Mouse (Mus musculus) heart, postnatal 0 days (tissue): ENCODE measurements around the gene Thap3. TPM values are rescaled to one million over a fixed set of nuclear protein-coding genes. Genes with fewer than 3 reads are reported as not detected.
"Not testable (repeated sequence)": the region's sequence is repeated elsewhere in the genome, so short reads cannot be mapped to it uniquely, and the experiment has no call there.

ENCODE experiments used
- ATAC-seq: fragments of 200-750 bp; cut with Nextera tagmentation; 2 replicates; pipeline ENCODE4 v1.8.0; 2017; ENCODE audit warnings: low read depth, moderate number of reproducible peaks, moderate library complexity; ENCODE audit not compliant: insufficient read depth
- DNase-seq: peaks from one replicate; pipeline ENCODE4 v3.0.0-alpha.2; 2016; ENCODE audit warnings: low spot score
- H3K27ac ChIP-seq: fragments of 300-500 bp; sonication (generic); 2 replicates; pipeline ENCODE4 v1.5.1; 2014; ENCODE audit warnings: low read depth, mild to moderate bottlenecking
- H3K27me3 ChIP-seq: fragments of 300-500 bp; sonication (generic); 2 replicates; pipeline ENCODE4 v1.6.1; 2014; ENCODE audit warnings: low read length, mixed read lengths; ENCODE audit not compliant: control insufficient read depth, insufficient read depth
- H3K36me3 ChIP-seq: fragments of 300-500 bp; sonication (generic); replicated peaks from 2 replicates; pipeline ENCODE4 v1.6.1; 2014; ENCODE audit warnings: low read length, mixed read lengths; ENCODE audit not compliant: control insufficient read depth, insufficient read depth
- H3K4me1 ChIP-seq: fragments of 300-500 bp; sonication (generic); 2 replicates; pipeline ENCODE4 v1.6.1; 2014; ENCODE audit warnings: antibody characterized with exemption; ENCODE audit not compliant: control insufficient read depth, insufficient read depth
- H3K4me2 ChIP-seq: fragments of 300-500 bp; sonication (generic); 2 replicates; pipeline ENCODE4 v1.6.1; 2014; ENCODE audit warnings: low read depth, mild to moderate bottlenecking, low read length, moderate library complexity
- H3K4me3 ChIP-seq: fragments of 300-500 bp; sonication (generic); 2 replicates; pipeline ENCODE4 v1.5.1; 2014; ENCODE audit warnings: low read depth, low read length
- H3K9ac ChIP-seq: fragments of 300-500 bp; sonication (generic); replicated peaks from 2 replicates; pipeline ENCODE4 v1.6.1; 2014; ENCODE audit warnings: low read depth, low read length, mixed read lengths
- H3K9me3 ChIP-seq: fragments of 300-500 bp; sonication (generic); replicated peaks from 2 replicates; pipeline ENCODE4 v1.6.1; 2016; ENCODE audit warnings: low read length; ENCODE audit not compliant: control insufficient read depth
- CTCF ChIP-seq: IDR thresholded peaks from 2 replicates; pipeline ENCODE4 v1.5.1; 2016; ENCODE audit warnings: antibody characterized with exemption, control low read depth, low read depth
- EP300 ChIP-seq: IDR thresholded peaks from 2 replicates; pipeline ENCODE4 v1.6.1; 2016; ENCODE audit warnings: antibody characterized with exemption, low read depth
- WGBS: fragments of 180-500 bp; shearing (Covaris S2); extraction: QIAGEN DNeasy Blood & Tissue Kit; methylation state at CpG from one replicate; pipeline ENCODE4 v1.1.7; 2014; 5-methylcytosine and 5-hydroxymethylcytosine counted together
- polyA plus RNA-seq: library from polyadenylated mRNA; unstranded; fragments of >200 nt; fragmentation: Nextera tagmentation; extraction: Ambion mirVana; gene quantifications from 2 replicates; pipeline ENCODE4 v1.2.1, GENCODE M21; 2015
- total RNA-seq: library from RNA; depleted of rRNA; stranded (reverse); fragments of >200 nt; gene quantifications from 2 replicates; pipeline ENCODE4 v1.2.3, GENCODE M21; 2014; ENCODE audit warnings: low replicate concordance; rRNA removed

Gene Thap3
- total RNA-seq (16.9 and 23.2 TPM in 2 replicates), polyA plus RNA-seq (22.0 and 27.4 TPM in 2 replicates)

- ATAC-seq (peak; percentile 72), DNase-seq (no peak)
- Histone ChIP-seq H3K4me1 (peaks cover 7% of the 10 kb centered on the region; the same call in 1 of the 2 replicates), H3K27me3 (no peaks in the 10 kb centered on the region), H3K9me3 (no peaks in the 10 kb centered on the region), H3K4me3 (peak within 1 kb of the TSS; percentile 79), H3K4me2 (peak within 1 kb of the TSS; percentile 71), H3K27ac (peak within 1 kb of the TSS; percentile 61), H3K36me3 (peaks cover 21% of the 10 kb centered on the region), H3K9ac (peak within 1 kb of the TSS; percentile 79)
- TF ChIP-seq EP300: no peak
- under 1% methylated on average over 54 of the region's 54 CpGs for WGBS
These were observed at the start of gene Thap3 for GRCm38 (mm10) chr4:151988342-151989109. Gene Thap3, minus strand, starts transcription at chr4:151988997.

GRCm38 (mm10) chr4:152038225-152038984 lies 49.6 kb upstream of the Thap3 start, which contains the start of gene Tas1r1:
Gene Tas1r1, minus strand, starts transcription at chr4:152038568.
- DNase-seq: no peak
- peaks cover 8% of the 10 kb centered on the region; the same call in 1 of the 2 replicates for H3K4me1 ChIP-seq
- H3K4me2 ChIP-seq: peak within 1 kb of the TSS; percentile 100
- 41% methylated on average over 10 of the region's 10 CpGs for WGBS
- ATAC-seq: no peak
- peak within 1 kb of the TSS; percentile 51; the same call in 1 of the 2 replicates for H3K27ac ChIP-seq
- no peaks in the 10 kb centered on the region for H3K9me3 ChIP-seq
- peak within 1 kb of the TSS; percentile 95 for H3K9ac ChIP-seq
- peaks cover 23% of the 10 kb centered on the region for H3K36me3 ChIP-seq
- TF ChIP-seq EP300 (no peak), CTCF (no peak)
- H3K4me3 ChIP-seq: peak within 1 kb of the TSS; percentile 98
- H3K27me3 ChIP-seq: no peaks in the 10 kb centered on the region

- not testable (repeated sequence) for H3K9me3 ChIP-seq, H3K27me3 ChIP-seq, H3K4me2 ChIP-seq, H3K4me1 ChIP-seq, H3K36me3 ChIP-seq, H3K9ac ChIP-seq, H3K4me3 ChIP-seq, ATAC-seq, DNase-seq, H3K27ac ChIP-seq
- TF ChIP-seq CTCF: peak; percentile 26; the same call in 1 of the 2 replicates
- 85% methylated on average over 6 of the region's 6 CpGs for WGBS
These were observed 47.7 kb upstream of the Thap3 start for GRCm38 (mm10) chr4:152036464-152036863.

GRCm38 (mm10) chr4:152032922-152033321 lies 44.1 kb upstream of the Thap3 start:
- no peaks in the 10 kb centered on the region for H3K9me3 ChIP-seq
- TF ChIP-seq CTCF: no peak
- TF ChIP-seq EP300: no peak
- H3K4me1 ChIP-seq: peaks cover 6% of the 10 kb centered on the region
- WGBS: 85% methylated on average over 13 of the region's 13 CpGs
- no peak overlapping the region for H3K9ac ChIP-seq
- ATAC-seq: no peak
- no peaks in the 10 kb centered on the region for H3K36me3 ChIP-seq
- H3K4me3 ChIP-seq: no peak overlapping the region
- no peak overlapping the region for H3K27ac ChIP-seq
- no peak overlapping the region for H3K4me2 ChIP-seq
- H3K27me3 ChIP-seq: no peaks in the 10 kb centered on the region
- no peak for DNase-seq

GRCm38 (mm10) chr4:152029997-152030396 lies 41.2 kb upstream of the Thap3 start:
- Histone ChIP-seq H3K4me1 (peaks cover 22% of the 10 kb centered on the region), H3K9ac (no peak overlapping the region), H3K27ac (no peak overlapping the region), H3K9me3 (no peaks in the 10 kb centered on the region), H3K4me3 (no peak overlapping the region), H3K36me3 (no peaks in the 10 kb centered on the region), H3K27me3 (no peaks in the 10 kb centered on the region), H3K4me2 (no peak overlapping the region)
- 83% methylated on average over 4 of the region's 4 CpGs for WGBS
- ATAC-seq (no peak), DNase-seq (no peak)
- TF ChIP-seq CTCF: 0 out of 2 replicates have a peak, but pooled peaks have one; percentile 27
- no peak for TF ChIP-seq EP300
